Mouse (Mus musculus): ENCODE data around the gene Cacna2d4. TPM values are rescaled to one million over a fixed set of nuclear protein-coding genes. Genes with fewer than 3 reads are reported as not detected.

Cacna2d4 gene
- total RNA-seq, 2 experiments from 2014 or later: 0.02 to 0.08 TPM

GRCm38 (mm10) chr6:119336124-119336523 is 99.8 kb downstream of the Cacna2d4 start:
- ATAC-seq (replicated peaks; ENCODE audit: poor library complexity): peak; percentile 50

GRCm38 (mm10) chr6:119337287-119337686 is 101.0 kb downstream of the Cacna2d4 start:
- no peak for ATAC-seq (replicated peaks; ENCODE audit: poor library complexity)

GRCm38 (mm10) chr6:119338121-119338912 is 102.0 kb downstream of the Cacna2d4 start:
- peak; percentile 37 for ATAC-seq (replicated peaks; ENCODE audit: poor library complexity)

GRCm38 (mm10) chr6:119341409-119341808 is 105.1 kb downstream of the Cacna2d4 start:
- ATAC-seq (replicated peaks; ENCODE audit: poor library complexity): peak; percentile 69

- peak; percentile 61 for ATAC-seq (replicated peaks; ENCODE audit: poor library complexity)
Measured at GRCm38 (mm10) chr6:119346257-119346656, 109.9 kb downstream of the Cacna2d4 start.

- ATAC-seq (replicated peaks; ENCODE audit: poor library complexity): no peak
Measured at GRCm38 (mm10) chr6:119347813-119348212, 111.5 kb downstream of the Cacna2d4 start.

DNA sequence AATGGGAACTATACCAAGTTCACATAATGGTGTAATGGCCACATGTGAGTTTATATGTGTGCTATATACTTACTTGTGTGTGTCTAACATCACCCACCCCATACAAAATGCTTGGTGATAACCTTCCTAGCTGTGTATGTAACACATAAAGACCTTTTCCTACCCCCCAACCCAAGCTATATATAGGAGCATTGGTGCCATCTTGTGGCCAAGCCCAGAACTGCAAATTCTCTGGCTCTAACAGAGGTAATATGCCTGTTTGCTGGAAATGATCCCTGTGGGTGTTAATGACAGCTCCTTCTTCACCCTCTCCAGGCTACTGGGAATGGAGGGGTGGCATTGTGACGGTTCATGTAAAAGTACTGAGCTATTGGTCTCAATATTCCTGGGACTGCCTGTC is 111.9 kb downstream of the Cacna2d4 start:
- peak; percentile 59 for ATAC-seq (replicated peaks; ENCODE audit: poor library complexity)

DNA sequence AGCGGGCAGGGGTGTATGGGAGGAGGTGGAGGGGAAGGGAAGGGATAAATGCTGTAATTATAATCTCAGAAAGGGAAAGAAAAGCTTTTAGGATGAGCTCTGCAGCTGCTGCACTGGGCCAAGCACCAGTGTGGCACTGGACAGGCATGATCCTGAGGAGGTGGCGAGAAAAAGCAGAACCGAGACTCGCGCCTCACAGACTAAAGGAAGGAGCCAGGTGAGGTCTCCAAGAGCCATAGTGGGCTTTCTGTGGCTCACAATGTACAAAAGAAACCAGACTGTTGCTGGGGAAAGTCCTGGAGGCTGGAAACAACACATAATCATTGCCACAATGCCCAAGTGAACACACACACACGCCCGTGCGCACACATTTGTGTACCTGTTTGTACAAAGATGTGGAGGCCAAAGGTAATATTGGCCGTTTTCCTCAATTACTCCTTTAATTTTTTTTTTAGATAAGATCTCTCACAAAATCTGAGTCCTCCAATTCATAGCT is 114.4 kb downstream of the Cacna2d4 start:
- ATAC-seq (replicated peaks; ENCODE audit: poor library complexity): no peak

GRCm38 (mm10) chr6:119351656-119352055 is 115.3 kb downstream of the Cacna2d4 start:
- ATAC-seq (replicated peaks; ENCODE audit: poor library complexity): no peak

DNA sequence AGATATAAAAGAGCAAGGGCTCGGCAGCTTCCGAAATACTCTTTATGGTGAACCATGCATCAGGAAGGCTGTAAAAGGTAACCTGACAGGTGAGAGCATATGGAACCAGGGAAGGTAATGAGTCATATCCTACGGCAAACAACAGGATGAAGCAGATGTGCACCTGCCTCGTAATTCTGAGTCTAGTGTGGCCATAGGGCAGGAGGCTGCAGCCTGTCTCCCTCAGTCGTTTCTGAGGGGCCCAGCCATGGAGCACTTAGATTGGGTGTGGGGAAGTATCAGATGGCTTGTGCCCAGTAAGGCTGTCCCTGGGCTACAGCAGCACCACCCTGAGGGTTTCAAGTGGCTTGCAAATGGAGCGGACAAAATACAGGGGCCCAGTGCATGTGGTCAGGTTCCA is 116.2 kb downstream of the Cacna2d4 start:
- no peak for ATAC-seq (replicated peaks; ENCODE audit: poor library complexity)

- no peak for ATAC-seq (replicated peaks; ENCODE audit: poor library complexity)
Measured at GRCm38 (mm10) chr6:119358020-119358571, 121.8 kb downstream of the Cacna2d4 start.

DNA sequence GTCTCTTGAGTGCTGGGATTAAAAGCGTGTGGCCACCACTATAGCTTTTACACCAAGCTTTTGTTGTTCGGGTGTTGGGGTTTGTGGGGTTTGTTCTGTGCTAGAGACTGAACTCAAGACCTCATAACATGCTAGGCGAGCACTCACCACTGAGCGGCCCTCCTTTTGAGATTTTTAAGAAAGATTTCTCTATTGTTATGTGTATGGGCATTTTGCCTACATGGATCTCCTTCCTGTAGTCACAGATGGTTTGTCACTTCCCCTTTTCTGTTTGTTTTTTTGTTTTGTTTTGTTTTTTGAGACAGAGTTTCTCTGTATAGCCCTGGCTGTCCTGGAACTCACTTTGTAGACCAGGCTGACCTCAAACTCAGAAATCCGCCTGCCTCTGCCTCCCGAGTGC is 123.9 kb downstream of the Cacna2d4 start:
- ATAC-seq (replicated peaks; ENCODE audit: poor library complexity): peak; percentile 51

DNA sequence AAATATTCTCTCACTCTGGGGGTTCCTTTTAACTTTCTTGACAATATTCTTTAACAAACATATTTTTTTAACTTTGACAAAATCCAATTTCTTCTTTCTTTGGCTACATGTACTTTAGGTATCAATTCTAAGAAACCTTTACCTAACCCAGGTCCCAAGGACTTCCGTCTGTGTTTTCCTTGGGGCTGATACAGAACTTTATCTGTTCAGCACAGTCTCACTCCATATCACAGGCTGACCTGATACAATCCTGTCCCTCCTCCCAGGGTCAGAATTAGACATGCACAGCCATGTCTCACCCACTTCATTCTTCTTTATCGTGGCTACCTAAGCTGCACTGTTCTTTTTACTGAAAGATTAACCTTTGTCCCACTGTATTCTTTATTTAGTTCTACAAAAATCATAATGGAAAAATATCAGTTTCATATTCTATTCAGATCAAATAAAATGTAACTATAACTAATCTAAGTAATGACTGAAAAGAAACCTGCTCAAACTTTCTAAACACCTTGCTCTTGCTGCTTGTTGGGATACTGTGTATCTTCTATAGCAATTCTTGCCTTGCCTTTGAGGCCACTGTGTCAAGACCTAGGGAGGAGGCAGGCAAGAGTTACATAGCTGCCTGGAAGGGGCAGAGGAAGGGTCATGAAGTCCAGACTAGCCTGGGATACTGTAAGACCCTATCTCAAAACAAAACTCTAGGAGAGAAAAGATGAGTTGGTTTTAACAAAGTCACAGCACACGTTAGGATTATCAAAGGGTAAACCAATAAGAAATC is 124.8 kb downstream of the Cacna2d4 start:
- peak; percentile 79 for ATAC-seq (replicated peaks; ENCODE audit: poor library complexity)

- no peak for ATAC-seq (replicated peaks; ENCODE audit: poor library complexity)
Measured at GRCm38 (mm10) chr6:119363593-119363992, 127.3 kb downstream of the Cacna2d4 start.

DNA sequence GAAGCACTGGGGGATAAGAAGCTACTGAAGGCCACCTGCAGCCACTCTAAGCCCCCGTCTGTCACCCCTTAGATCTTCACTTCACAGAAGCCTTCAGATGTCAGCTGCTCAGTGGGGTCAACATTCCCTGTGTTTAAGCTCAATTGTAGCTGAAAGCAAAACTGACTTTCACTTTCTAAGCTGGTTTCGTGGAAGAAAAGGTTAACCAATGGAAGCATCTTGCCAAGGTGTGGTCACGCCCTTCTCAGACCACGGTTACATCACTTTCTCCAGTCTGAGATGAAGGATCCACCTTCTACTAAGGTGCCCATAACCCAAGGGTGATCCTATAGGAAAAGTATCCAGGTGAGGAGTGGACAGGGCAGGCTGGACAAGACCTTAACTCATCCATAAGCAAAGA is 130.5 kb downstream of the Cacna2d4 start:
- peak; percentile 54 for ATAC-seq (replicated peaks; ENCODE audit: poor library complexity)

DNA sequence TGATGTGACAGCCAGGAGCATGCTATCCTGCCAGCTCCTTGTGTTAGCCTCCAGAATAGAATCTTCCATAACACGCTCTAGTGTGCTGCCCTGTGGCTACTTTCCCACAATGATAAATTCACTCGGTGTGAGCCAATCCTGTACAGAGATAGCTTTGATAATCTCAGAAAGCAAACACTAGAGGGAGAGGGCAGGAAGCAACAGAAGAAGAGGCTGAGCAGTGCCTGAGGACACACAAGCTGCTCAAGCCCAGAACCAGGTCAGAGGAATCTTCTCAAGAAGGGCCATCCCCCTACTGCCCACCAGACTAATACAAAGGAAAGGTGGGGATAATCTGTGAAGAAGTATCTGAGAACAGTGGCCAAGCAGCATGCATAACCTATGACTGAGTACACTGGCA is 131.1 kb downstream of the Cacna2d4 start:
- peak; percentile 51; the same call in 1 of the 2 replicates for ATAC-seq (replicated peaks; ENCODE audit: poor library complexity)

- ATAC-seq (replicated peaks; ENCODE audit: poor library complexity): peak; percentile 43; the same call in 1 of the 2 replicates
Measured at GRCm38 (mm10) chr6:119371624-119372023, 135.3 kb downstream of the Cacna2d4 start.

DNA sequence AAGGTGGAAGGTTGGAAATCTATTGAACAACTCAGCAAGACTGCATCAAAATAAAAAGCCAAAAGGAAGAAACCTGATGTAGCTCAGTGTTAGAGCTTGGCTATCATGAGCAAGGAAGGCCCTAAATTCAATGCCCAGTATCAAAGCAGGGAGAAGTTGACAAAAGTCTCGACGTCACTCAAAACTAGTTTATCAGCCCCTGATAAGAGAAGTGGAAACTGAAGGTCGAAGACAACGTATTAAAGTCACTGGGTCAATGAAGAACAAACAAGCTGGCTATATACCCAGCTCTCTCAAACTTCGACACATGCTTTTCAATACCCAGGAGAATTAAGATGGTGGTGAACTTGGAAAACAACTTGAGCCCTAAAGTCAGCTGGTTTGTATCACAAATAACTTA is 135.9 kb downstream of the Cacna2d4 start:
- no peak for ATAC-seq (replicated peaks; ENCODE audit: poor library complexity)

GRCm38 (mm10) chr6:119373000-119373705 is 136.8 kb downstream of the Cacna2d4 start:
- peak; percentile 40 for ATAC-seq (replicated peaks; ENCODE audit: poor library complexity)

DNA sequence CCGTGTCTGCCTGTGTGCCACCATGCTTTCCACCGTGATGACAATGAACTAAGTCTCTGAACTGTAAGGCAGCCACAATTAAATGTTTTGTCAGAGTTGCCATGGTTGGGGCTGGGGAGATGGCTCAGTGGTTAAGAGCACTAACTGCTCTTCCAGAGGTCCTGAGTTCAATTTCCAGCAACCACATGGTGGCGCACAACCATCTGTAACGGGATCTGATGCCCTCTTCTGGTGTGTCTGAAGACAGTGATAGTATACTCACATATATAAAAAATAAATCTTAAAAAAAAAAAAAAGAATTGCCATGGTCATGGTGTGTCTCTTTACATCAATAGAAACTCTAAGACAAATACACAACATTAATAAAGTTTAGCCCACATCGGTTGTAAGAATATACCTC is 138.7 kb downstream of the Cacna2d4 start:
- no peak for ATAC-seq (replicated peaks; ENCODE audit: poor library complexity)

GRCm38 (mm10) chr6:119377613-119378012 is 141.3 kb downstream of the Cacna2d4 start:
- peak; percentile 89 for ATAC-seq (replicated peaks; ENCODE audit: poor library complexity)
